Mouse (Mus musculus): ENCODE measurements at regions not wholly inside any gene's neighbourhood (a gene's known extent, or its start where the extent isn't known, plus 50 kb on each side); places are given as distances from the start of the nearest gene placed in this dataset. TPM values are rescaled to one million over a fixed set of nuclear protein-coding genes. Genes with fewer than 3 reads are reported as not detected.

Small RNA genes in the stretch of these regions (microRNA-seq; reads per million reads assigned to microRNA genes)
- gene Mir6341: not detected

Measured in embryonic facial prominence, embryonic 13.5 days (tissue).